Mouse (Mus musculus) G1E (cell line): ENCODE measurements at regions not wholly inside any gene's neighbourhood (a gene's known extent, or its start where the extent isn't known, plus 50 kb on each side); places are given as distances from the start of the nearest gene placed in this dataset.

Experiments
- CTCF ChIP-seq: IDR thresholded peaks from 2 replicates; pipeline ENCODE4 v1.5.1; 2012; ENCODE audit warnings: low read depth, low read length, inconsistent platforms, mixed read lengths
- GATA1 ChIP-seq: IDR thresholded peaks from 2 replicates; pipeline ENCODE4 v1.6.1; 2012; ENCODE audit warnings: borderline replicate concordance, low read length, inconsistent platforms, mixed read lengths
- POLR2AphosphoS5 ChIP-seq: IDR thresholded peaks from 2 replicates; pipeline ENCODE4 v1.6.1; 2012; ENCODE audit warnings: low read depth, low read length, inconsistent platforms; ENCODE audit not compliant: insufficient replicate concordance
- TAL1 ChIP-seq: conservative IDR thresholded peaks from 2 replicates; pipeline ENCODE4 v1.6.1; 2012; ENCODE audit warnings: low read depth, low read length, inconsistent platforms, mixed read lengths

- TF ChIP-seq CTCF (no peak), TAL1 (no peak), POLR2AphosphoS5 (no peak), GATA1 (no peak)
These were observed 236.9 kb upstream of the Ghitm start for GRCm38 (mm10) chr14:37371972-37372371.
